Mouse (Mus musculus): ENCODE data around the gene Sgsm2. TPM values are rescaled to one million over a fixed set of nuclear protein-coding genes. Genes with fewer than 3 reads are reported as not detected.

The Sgsm2 gene
- polyA plus RNA-seq, 1 experiment = 82.7 TPM

DNA sequence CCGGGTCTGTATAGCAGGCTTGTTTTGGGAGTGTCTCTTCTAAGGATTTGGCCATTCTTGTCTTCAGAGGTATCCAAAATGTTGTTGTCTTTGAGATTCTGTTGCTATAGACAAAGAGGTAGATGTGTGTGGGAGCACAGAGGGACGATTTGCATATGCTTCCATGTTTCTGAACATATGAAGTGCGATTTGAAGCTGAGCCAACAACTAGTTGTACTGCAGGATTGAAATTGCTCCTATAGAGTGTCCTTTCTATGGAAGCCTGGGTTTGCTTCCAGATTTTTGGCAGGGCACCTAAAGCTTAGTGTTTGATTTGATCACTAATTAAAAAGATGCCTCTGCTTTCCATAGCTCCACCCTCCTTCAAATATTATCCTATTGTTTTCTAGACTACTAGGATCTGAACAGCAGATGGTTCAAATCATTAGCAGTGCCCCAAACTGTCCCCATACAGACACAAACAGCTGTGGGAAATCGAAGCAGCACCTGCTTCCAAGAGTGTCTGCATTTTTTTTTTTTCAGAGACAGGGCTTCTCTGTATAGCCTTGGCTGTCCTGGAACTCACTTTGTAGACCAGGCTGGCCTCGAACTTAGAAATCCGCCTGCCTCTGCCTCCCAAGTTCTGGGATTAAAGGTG lies 89.5 kb downstream of the Sgsm2 start:
- no peak for TF ChIP-seq CTCF (IDR thresholded peaks at IDR 0.05; ENCODE audit: extremely low read depth, insufficient read depth, low read length)
- TF ChIP-seq POLR2A (IDR thresholded peaks at IDR 0.05; ENCODE audit: extremely low read depth, insufficient read depth, low read length) = no peak
- Histone ChIP-seq H3K4me1 (ENCODE audit: control insufficient read depth, insufficient read depth, low read length) (no peaks in the 10 kb centered on the region; the same call in 1 of the 2 replicates), H3K27ac (ENCODE audit: insufficient read depth, low read length) (no peak overlapping the region), H3K4me3 (ENCODE audit: insufficient read depth, low read length) (no peak overlapping the region)

DNA sequence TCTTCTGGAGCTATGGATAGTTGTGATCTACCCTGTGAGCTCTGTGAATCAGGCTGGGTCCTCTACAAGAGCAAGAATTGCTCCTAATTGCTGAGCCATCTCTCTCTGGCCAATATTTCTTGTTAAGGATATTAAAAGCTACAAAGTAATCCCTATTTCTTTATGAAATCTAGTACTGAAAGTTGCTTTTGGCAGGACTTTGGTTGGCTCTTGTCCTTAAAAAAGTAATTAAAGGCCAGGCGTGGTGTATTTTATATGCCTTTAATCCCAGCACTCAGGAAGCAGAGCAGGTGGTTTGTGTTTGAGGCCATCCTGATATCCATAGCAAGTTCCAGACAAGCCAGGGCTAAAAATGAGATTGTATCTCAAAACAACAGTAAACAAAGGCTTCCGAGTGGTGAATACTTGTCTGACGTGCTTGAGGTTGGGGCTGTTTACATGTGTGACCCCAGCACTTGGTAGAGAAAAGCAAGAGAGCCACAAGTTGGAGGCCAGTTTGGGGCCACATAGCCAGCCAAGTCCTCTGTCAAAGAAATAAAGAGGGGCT lies 92.7 kb downstream of the Sgsm2 start:
- TF ChIP-seq CTCF (IDR thresholded peaks at IDR 0.05; ENCODE audit: extremely low read depth, insufficient read depth, low read length) (no peak), POLR2A (IDR thresholded peaks at IDR 0.05; ENCODE audit: extremely low read depth, insufficient read depth, low read length) (no peak)
- no peak overlapping the region for H3K4me3 ChIP-seq (ENCODE audit: insufficient read depth, low read length)

GRCm38 (mm10) chr11:74800658-74801057 lies 96.2 kb downstream of the Sgsm2 start:
- TF ChIP-seq POLR2A (IDR thresholded peaks at IDR 0.05; ENCODE audit: extremely low read depth, insufficient read depth, low read length) (no peak), CTCF (IDR thresholded peaks at IDR 0.05; ENCODE audit: extremely low read depth, insufficient read depth, low read length) (no peak)
- H3K4me1 ChIP-seq (ENCODE audit: control insufficient read depth, insufficient read depth, low read length) = no peaks in the 10 kb centered on the region
- H3K27ac ChIP-seq (ENCODE audit: insufficient read depth, low read length) = no peak overlapping the region
- H3K4me3 ChIP-seq (ENCODE audit: insufficient read depth, low read length) = no peak overlapping the region

More for the DNA sequence above, 92.7 kb downstream of the Sgsm2 start:
- Histone ChIP-seq H3K27ac (ENCODE audit: insufficient read depth, low read length) (no peak overlapping the region), H3K4me1 (ENCODE audit: control insufficient read depth, insufficient read depth, low read length) (no peaks in the 10 kb centered on the region; the same call in 1 of the 2 replicates)

Other genes starting within 250 kb of the Sgsm2 start
- gene Cluh, start 247.6 kb downstream of the Sgsm2 start, polyA plus RNA-seq (2012; rRNA removed) = 51.1 and 52.2 TPM in 2 replicates
- gene Pafah1b1, start 172.4 kb downstream of the Sgsm2 start, polyA plus RNA-seq (2012; rRNA removed) = 177 and 180 TPM in 2 replicates
- gene Mettl16, start 126.2 kb downstream of the Sgsm2 start, polyA plus RNA-seq (2012; rRNA removed) = 14.4 and 15.1 TPM in 2 replicates
- 19.9 and 22.1 TPM in 2 replicates for gene Mnt, start 66.1 kb downstream of the Sgsm2 start, polyA plus RNA-seq (2012; rRNA removed)
- 18.1 and 19.0 TPM in 2 replicates for gene Tsr1, start 1.0 kb upstream of the Sgsm2 start, polyA plus RNA-seq (2012; rRNA removed)
- gene Smg6, start 28.8 kb upstream of the Sgsm2 start, polyA plus RNA-seq (2012; rRNA removed) = 26.9 and 29.2 TPM in 2 replicates
- gene Srr, start 28.9 kb upstream of the Sgsm2 start, polyA plus RNA-seq (2012; rRNA removed) = 60.0 and 62.7 TPM in 2 replicates